Mouse (Mus musculus) C2C12 (cell line): ENCODE results near the gene Pdlim1.

Experiments
- CTCF ChIP-seq: IDR thresholded peaks from one replicate; pipeline ENCODE4 v1.5.1; 2011; ENCODE audit not compliant: control insufficient read depth, insufficient read depth, insufficient read length
- MAX ChIP-seq: IDR thresholded peaks from one replicate; pipeline ENCODE4 v1.6.1; 2011; ENCODE audit warnings: mild to moderate bottlenecking, control low read depth
- MYOG ChIP-seq: IDR thresholded peaks from one replicate; pipeline ENCODE4 v1.6.1; 2011; ENCODE audit not compliant: control insufficient read depth, insufficient read length; ENCODE audit errors: extremely low read depth

DNA sequence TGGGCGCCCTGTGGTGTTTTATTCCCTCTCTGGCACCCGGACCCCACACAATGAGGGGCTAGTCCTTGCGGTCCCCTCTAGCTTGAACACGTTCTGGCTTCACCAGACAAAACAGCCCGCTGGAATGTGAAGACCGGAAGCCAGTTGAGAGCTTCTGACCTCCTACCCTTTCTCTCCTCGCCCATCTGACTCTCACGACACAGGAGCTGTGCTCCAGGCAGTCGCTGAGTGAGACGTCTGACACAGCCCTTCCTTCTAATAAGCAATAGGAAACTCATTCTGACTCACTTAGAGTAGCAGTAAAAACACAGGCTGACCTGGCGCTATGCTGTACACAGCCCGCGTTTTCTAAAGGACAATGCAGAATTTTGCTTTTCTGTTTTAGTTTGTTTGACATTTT, 17.9 kb downstream of the Pdlim1 start:
- no peak for TF ChIP-seq CTCF
- no peak for TF ChIP-seq MAX
- no peak for TF ChIP-seq MYOG
